Mouse (Mus musculus): Measurements from ENCODE around the gene Spin2d. TPM values are rescaled to one million over a fixed set of nuclear protein-coding genes. Genes with fewer than 3 reads are reported as not detected.
"Not testable (repeated sequence)": the region's sequence is repeated elsewhere in the genome, so short reads cannot be mapped to it uniquely, and the experiment has no call there.

Spin2d gene
- polyA plus RNA-seq (2015; fragmentation: Nextera tagmentation; extraction: Ambion mirVana): not detected in 2 replicates

- DNase-seq (ENCODE audit: low spot score): not testable (repeated sequence)
These were observed at the start of gene Spin2d for GRCm38 (mm10) chrX:73176889-73177288. Spin2d (minus strand) TSS chrX:73176989.

GRCm38 (mm10) chrX:73225365-73225764 is 48.6 kb upstream of the Spin2d start:
- no peak for DNase-seq (ENCODE audit: low spot score)

- not testable (repeated sequence) for DNase-seq (ENCODE audit: low spot score)
These were observed 37.2 kb upstream of the Spin2d start, which contains the start of gene Xlr4b for GRCm38 (mm10) chrX:73213819-73214564. Xlr4b (plus strand) TSS chrX:73214333.

GRCm38 (mm10) chrX:73191934-73192333 is 15.1 kb upstream of the Spin2d start, which contains the start of gene Xlr3b:
Xlr3b (plus strand) TSS chrX:73192207.
- peak; percentile 4 for DNase-seq (ENCODE audit: low spot score)

GRCm38 (mm10) chrX:73149350-73149749 is 27.4 kb downstream of the Spin2d start, which contains the start of gene DXBay18:
DXBay18 (minus strand) TSS chrX:73149450.
- not testable (repeated sequence) for DNase-seq (ENCODE audit: low spot score)

- not testable (repeated sequence) for DNase-seq (ENCODE audit: low spot score)
These were observed 28.3 kb downstream of the Spin2d start, which contains the start of gene Xlr5b for GRCm38 (mm10) chrX:73148496-73148895. Xlr5b (plus strand) TSS chrX:73148796.

GRCm38 (mm10) chrX:73143218-73143618 is 33.6 kb downstream of the Spin2d start:
- not testable (repeated sequence) for DNase-seq (ENCODE audit: low spot score)

Other genes with a start within 250 kb of the Spin2d start
- gene Zfp185, start 189.7 kb downstream of the Spin2d start, polyA plus RNA-seq (2015; fragmentation: Nextera tagmentation; extraction: Ambion mirVana): 0.78 and 0.96 TPM in 2 replicates
- gene Pnma5, start 139.9 kb downstream of the Spin2d start, polyA plus RNA-seq (2015; fragmentation: Nextera tagmentation; extraction: Ambion mirVana): 0.09 TPM in 1 of 2 replicates, not detected in the other
- not detected in 2 replicates for gene Pnma3, start 112.2 kb downstream of the Spin2d start, polyA plus RNA-seq (2015; fragmentation: Nextera tagmentation; extraction: Ambion mirVana)
- gene Xlr4a, start 94.5 kb downstream of the Spin2d start, polyA plus RNA-seq (2015; fragmentation: Nextera tagmentation; extraction: Ambion mirVana): 76.9 and 77.7 TPM in 2 replicates
- 1.2 and 2.2 TPM in 2 replicates for gene Xlr3a, start 79.9 kb downstream of the Spin2d start, polyA plus RNA-seq (2015; fragmentation: Nextera tagmentation; extraction: Ambion mirVana)
- 0.18 TPM in 1 of 2 replicates, not detected in the other for gene Gm14685, start 59.9 kb downstream of the Spin2d start, polyA plus RNA-seq (2015; fragmentation: Nextera tagmentation; extraction: Ambion mirVana)
- 0.10 and 0.23 TPM in 2 replicates for gene Xlr5b, start 28.2 kb downstream of the Spin2d start, polyA plus RNA-seq (2015; fragmentation: Nextera tagmentation; extraction: Ambion mirVana)
- gene DXBay18, start 27.5 kb downstream of the Spin2d start, polyA plus RNA-seq (2015; fragmentation: Nextera tagmentation; extraction: Ambion mirVana): 0.23 and 0.29 TPM in 2 replicates
- gene Xlr3b, start 15.2 kb upstream of the Spin2d start, polyA plus RNA-seq (2015; fragmentation: Nextera tagmentation; extraction: Ambion mirVana): 0.44 and 4.8 TPM in 2 replicates
- gene Xlr4b, start 37.3 kb upstream of the Spin2d start, polyA plus RNA-seq (2015; fragmentation: Nextera tagmentation; extraction: Ambion mirVana): 60.8 and 71.0 TPM in 2 replicates
- 19.1 and 20.4 TPM in 2 replicates for gene F8a, start 51.3 kb upstream of the Spin2d start, polyA plus RNA-seq (2015; fragmentation: Nextera tagmentation; extraction: Ambion mirVana)
- 24.2 and 36.5 TPM in 2 replicates for gene Xlr4c, start 66.1 kb upstream of the Spin2d start, polyA plus RNA-seq (2015; fragmentation: Nextera tagmentation; extraction: Ambion mirVana)
- not detected in 2 replicates for gene Xlr3c, start 88.4 kb upstream of the Spin2d start, polyA plus RNA-seq (2015; fragmentation: Nextera tagmentation; extraction: Ambion mirVana)
- 0.18 TPM in 1 of 2 replicates, not detected in the other for gene Xlr5a, start 116.0 kb upstream of the Spin2d start, polyA plus RNA-seq (2015; fragmentation: Nextera tagmentation; extraction: Ambion mirVana)
- 0.10 TPM in 1 of 2 replicates, not detected in the other for gene Xlr5c, start 116.0 kb upstream of the Spin2d start, polyA plus RNA-seq (2015; fragmentation: Nextera tagmentation; extraction: Ambion mirVana)
- not detected in 2 replicates for gene Gm45015, start 159.9 kb upstream of the Spin2d start, polyA plus RNA-seq (2015; fragmentation: Nextera tagmentation; extraction: Ambion mirVana)
- 5.6 and 5.7 TPM in 2 replicates for gene Zfp275, start 165.6 kb upstream of the Spin2d start, polyA plus RNA-seq (2015; fragmentation: Nextera tagmentation; extraction: Ambion mirVana)
- gene Gm18336, start 221.7 kb upstream of the Spin2d start, polyA plus RNA-seq (2015; fragmentation: Nextera tagmentation; extraction: Ambion mirVana): not detected in 2 replicates
- not detected in 2 replicates for gene Zfp92, start 234.1 kb upstream of the Spin2d start, polyA plus RNA-seq (2015; fragmentation: Nextera tagmentation; extraction: Ambion mirVana)

Data from thymus, postnatal 0 days (tissue).